Mouse (Mus musculus) heart, postnatal 0 days (tissue): ENCODE data around the gene Txndc17.

ENCODE experiments used
- CTCF ChIP-seq: IDR thresholded peaks from 2 replicates; pipeline ENCODE4 v1.5.1; 2016; ENCODE audit warnings: antibody characterized with exemption, control low read depth, low read depth
- EP300 ChIP-seq: IDR thresholded peaks from 2 replicates; pipeline ENCODE4 v1.6.1; 2016; ENCODE audit warnings: antibody characterized with exemption, low read depth

DNA sequence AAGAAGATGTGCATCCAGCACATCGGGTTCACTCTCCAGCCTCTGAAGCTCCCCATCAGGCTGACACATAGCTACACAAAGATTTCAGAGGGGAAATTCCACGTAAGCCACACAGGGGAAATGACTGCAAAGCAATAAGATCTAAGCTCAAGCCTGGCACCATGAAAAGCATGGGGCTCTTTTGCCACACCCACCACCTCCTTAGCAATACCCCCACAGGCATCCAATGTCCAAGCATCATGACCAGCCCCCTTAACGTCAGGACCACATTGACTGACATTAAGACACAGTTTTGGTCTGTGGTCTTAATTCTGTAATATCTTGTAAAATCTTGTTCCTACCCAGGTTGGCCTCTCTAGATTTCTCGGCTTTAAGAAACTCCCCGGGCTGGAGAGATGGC, 26.8 kb upstream of the Txndc17 start:
- TF ChIP-seq CTCF (no peak), EP300 (no peak)
